Mouse (Mus musculus): ENCODE results near the gene Gm45521.
A peak's percentile ranks its signal among the peaks of the same experiment; 100 is the strongest.
"Not testable (repeated sequence)": the region's sequence is repeated elsewhere in the genome, so short reads cannot be mapped to it uniquely, and the experiment has no call there.

Gm45521 gene

DNA sequence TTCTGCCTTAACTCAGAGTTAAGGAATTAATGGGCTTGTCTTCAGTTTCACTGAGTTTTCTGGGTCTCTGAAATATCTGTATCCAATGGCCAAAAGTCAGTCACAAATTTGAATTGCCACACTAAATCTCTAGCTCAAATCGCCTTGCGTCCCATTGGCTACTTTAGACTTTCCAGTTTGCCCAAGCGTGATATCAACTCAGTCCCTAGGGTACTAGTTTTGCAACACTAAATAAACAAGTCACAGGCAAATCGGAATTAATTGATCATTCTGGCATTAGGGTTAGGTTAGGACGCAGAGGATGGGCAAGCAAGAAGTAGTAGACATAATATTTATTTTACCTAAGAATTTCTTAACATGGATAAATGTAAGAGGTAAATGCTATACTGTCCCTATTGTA, 43.2 kb downstream of the Gm45521 start:
- no peak for DNase-seq (ENCODE audit: low read depth)

DNA sequence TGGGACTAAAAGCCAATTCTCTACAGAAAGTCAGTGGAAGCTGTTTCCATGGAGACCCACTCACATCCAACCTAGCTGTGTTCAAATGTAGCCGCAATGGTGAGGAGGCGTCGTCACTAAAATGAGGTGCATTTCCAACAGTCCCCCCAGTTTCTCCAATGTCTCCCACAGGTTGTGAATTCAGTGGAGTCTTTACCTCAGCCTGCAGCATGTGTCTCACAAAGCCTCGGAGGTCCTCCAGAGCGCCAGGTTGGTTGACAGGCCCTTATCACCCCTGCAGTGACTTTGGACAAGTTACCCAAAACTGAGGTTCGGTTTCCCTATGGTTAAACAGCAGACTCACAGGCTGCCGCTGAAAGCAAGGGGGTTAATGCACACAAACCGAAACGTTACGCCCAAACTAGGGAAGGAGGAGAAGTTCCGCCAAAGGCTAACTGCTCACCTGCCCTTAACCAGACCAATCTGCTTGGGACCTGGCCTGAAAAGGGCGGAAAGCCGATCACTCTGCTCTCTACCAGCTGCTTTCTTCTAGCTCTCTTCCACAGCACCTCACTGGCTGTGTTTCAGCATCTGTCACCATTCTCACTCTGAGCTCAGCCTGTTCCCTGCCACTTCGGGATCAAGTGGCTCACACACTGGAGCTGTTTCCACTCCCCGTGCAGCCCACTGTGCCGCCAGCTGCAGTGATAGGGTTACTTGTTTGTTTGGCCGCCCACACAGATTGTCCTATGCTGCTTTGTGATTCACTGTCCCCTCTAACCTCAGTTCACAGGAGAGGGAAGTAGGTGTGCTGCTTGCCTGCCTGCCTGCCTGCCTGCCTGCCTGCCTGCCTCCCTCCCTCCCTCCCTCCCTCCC, 44.0 kb downstream of the Gm45521 start:
- DNase-seq (ENCODE audit: low read depth): no peak

DNA sequence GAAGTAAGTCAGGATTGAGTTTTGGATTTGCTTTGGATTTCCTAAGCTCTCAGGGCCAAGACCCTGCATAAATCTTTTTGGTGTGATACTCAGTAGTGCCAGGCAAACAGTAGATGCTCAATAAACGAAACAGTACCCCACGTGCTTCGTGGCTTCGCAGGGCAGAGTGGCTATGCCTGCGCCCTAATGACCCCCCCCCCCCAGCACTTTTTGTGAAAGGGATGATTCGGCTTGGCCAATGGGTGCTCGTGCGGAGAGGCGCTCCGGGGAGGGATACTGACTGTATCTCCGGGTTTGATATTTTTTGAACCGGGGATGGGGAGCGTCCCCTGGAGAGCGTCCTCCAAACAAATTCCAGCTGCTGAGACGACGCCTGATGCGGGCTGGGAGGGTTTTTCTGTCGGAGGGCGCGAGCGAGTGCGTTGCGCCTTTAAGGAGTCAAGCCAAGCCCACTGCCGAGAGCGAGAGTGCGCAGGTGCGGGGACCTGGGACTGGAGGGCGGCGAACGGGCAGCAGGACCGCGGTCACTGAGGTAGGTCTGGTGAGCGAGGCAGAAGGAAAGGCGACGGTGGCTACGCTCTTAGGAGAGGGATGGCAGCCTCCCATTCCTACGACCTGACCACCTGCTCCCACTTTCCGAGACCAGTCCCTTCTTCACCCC, 45.5 kb downstream of the Gm45521 start, which contains the start of gene Abhd6:
Gene Abhd6 (plus strand): TSS at position 471 of the 661 bp plus-strand sequence.
- DNase-seq (ENCODE audit: low read depth): peak; percentile 78

DNA sequence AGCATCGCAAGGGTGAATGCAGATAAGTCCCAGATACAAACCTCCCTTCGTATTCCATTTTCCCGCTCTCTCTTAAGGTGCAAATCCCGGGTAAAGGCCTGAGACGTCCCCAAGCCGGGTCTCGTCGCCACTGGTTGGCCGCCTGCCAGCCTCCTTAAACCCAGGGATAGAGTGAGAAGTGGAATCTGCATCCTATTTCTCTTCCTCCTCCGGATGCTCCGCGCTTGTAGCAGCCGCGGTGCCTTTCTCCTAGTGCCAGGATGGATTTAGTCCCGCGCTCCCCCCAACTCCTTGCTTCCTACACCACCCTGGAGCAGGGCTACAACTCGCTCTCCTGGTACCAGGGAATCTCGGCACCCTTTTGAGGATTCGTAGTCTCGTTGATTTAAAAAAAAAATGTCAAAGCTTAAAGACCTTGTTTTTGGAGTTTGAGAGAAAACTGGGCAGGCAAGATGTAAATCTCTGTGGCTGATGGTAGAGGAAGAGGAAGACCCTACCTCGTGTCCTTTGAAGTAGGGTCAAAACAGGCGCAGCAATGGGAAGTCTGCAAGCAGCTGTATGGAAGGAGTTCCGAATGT, 46.1 kb downstream of the Gm45521 start:
- DNase-seq (ENCODE audit: low read depth): peak; percentile 29

GRCm38 (mm10) chr14:8003727-8004670, 46.9 kb downstream of the Gm45521 start:
- DNase-seq (ENCODE audit: low read depth): no peak

- not testable (repeated sequence) for DNase-seq (ENCODE audit: low read depth)
Measured at GRCm38 (mm10) chr14:8006061-8006460, 49.0 kb downstream of the Gm45521 start.

- no peak for DNase-seq (ENCODE audit: low read depth)
Measured at GRCm38 (mm10) chr14:8007084-8007483, 50.0 kb downstream of the Gm45521 start.

- DNase-seq (ENCODE audit: low read depth): no peak
Measured at GRCm38 (mm10) chr14:8007486-8007885, 50.4 kb downstream of the Gm45521 start.

GRCm38 (mm10) chr14:8007923-8008322, 50.8 kb downstream of the Gm45521 start:
- DNase-seq (ENCODE audit: low read depth): no peak
